Mouse (Mus musculus) embryonic facial prominence, embryonic 14.5 days (tissue): Measurements from ENCODE around the gene Adcy5. TPM values are rescaled to one million over a fixed set of nuclear protein-coding genes. Genes with fewer than 3 reads are reported as not detected.
A peak's percentile ranks its signal among the peaks of the same experiment; 100 is the strongest.

Experiments
- ATAC-seq: fragments of 200-750 bp; cut with Nextera tagmentation; 2 replicates; pipeline ENCODE4 v1.8.0; 2017; ENCODE audit warnings: low read depth, moderate number of reproducible peaks, moderate TSS enrichment
- DNase-seq: peaks from one replicate; pipeline ENCODE4 v3.0.0-alpha.2; 2015; ENCODE audit warnings: low spot score
- H3K27ac ChIP-seq: fragments of 300-500 bp; sonication (generic); replicated peaks from 2 replicates; pipeline ENCODE4 v1.5.1; 2014; ENCODE audit warnings: low read depth, mild to moderate bottlenecking, low read length, moderate library complexity
- H3K27me3 ChIP-seq: fragments of 300-500 bp; sonication (generic); replicated peaks from 2 replicates; pipeline ENCODE4 v1.6.1; 2014; ENCODE audit warnings: low read length; ENCODE audit not compliant: control insufficient read depth, insufficient read depth
- H3K36me3 ChIP-seq: fragments of 300-500 bp; sonication (generic); 2 replicates; pipeline ENCODE4 v1.6.1; 2014; ENCODE audit warnings: low read length, mixed read lengths; ENCODE audit not compliant: control insufficient read depth, insufficient read depth
- H3K4me1 ChIP-seq: fragments of 300-500 bp; sonication (generic); 2 replicates; pipeline ENCODE4 v1.6.1; 2014; ENCODE audit warnings: antibody characterized with exemption, low read length; ENCODE audit not compliant: control insufficient read depth, insufficient read depth
- H3K4me2 ChIP-seq: fragments of 300-500 bp; sonication (generic); 2 replicates; pipeline ENCODE4 v1.6.1; 2014; ENCODE audit warnings: low read depth, mild to moderate bottlenecking, low read length, moderate library complexity, mixed read lengths
- H3K4me3 ChIP-seq: fragments of 300-500 bp; sonication (generic); 2 replicates; pipeline ENCODE4 v1.5.1; 2014; ENCODE audit warnings: low read depth, mild to moderate bottlenecking, low read length
- H3K9ac ChIP-seq: fragments of 300-500 bp; sonication (generic); 2 replicates; pipeline ENCODE4 v1.6.1; 2014; ENCODE audit warnings: low read depth, mild to moderate bottlenecking, low read length, moderate library complexity, mixed read lengths
- H3K9me3 ChIP-seq: fragments of 300-500 bp; sonication (generic); 2 replicates; pipeline ENCODE4 v1.6.1; 2016; ENCODE audit warnings: low read length; ENCODE audit not compliant: control insufficient read depth
- WGBS: fragments of 180-500 bp; shearing (Covaris S2); extraction: QIAGEN DNeasy Blood & Tissue Kit; methylation state at CpG from one replicate; pipeline ENCODE4 v1.1.7; 2014; 5-methylcytosine and 5-hydroxymethylcytosine counted together
- polyA plus RNA-seq: library from polyadenylated mRNA; unstranded; fragments of >200 nt; fragmentation: Nextera tagmentation; extraction: Ambion mirVana; gene quantifications from 2 replicates; pipeline ENCODE4 v1.2.1, GENCODE M21; 2014

Gene Adcy5
- polyA plus RNA-seq, 1 experiment from 2014 or later = 3.1 TPM

DNA sequence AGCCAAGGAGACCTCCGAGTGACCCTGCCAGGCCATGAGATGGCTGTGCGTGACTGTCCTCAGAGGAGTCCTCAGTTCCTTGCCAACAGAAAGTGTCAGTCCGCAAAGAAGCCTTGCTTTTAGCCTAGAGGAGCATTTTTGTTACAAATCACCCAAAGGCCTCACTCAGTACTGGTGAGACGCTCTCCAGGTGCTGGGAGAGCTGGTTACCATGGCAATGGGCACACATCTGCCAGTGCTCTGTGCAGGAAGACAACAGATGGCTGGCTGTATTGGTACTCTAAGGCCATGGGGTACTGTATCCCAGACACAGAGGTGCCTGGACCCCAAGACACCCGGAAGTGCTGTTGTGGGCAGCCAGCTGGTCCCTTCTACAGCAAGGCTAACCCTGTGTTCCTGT, 51.0 kb downstream of the Adcy5 start:
- WGBS = 59% methylated on average over 5 of the region's 5 CpGs
- Histone ChIP-seq H3K4me2 (no peak overlapping the region), H3K9me3 (no peaks in the 10 kb centered on the region), H3K4me1 (peaks cover 25% of the 10 kb centered on the region), H3K4me3 (no peak overlapping the region), H3K27me3 (no peaks in the 10 kb centered on the region), H3K9ac (no peak overlapping the region), H3K27ac (0 out of 2 replicates have a peak overlapping the region, but pooled peaks have one; percentile 10), H3K36me3 (no peaks in the 10 kb centered on the region)
- 0 out of 2 replicates have a peak, but pooled peaks have one; percentile 66 for ATAC-seq
- peak; percentile 24 for DNase-seq

DNA sequence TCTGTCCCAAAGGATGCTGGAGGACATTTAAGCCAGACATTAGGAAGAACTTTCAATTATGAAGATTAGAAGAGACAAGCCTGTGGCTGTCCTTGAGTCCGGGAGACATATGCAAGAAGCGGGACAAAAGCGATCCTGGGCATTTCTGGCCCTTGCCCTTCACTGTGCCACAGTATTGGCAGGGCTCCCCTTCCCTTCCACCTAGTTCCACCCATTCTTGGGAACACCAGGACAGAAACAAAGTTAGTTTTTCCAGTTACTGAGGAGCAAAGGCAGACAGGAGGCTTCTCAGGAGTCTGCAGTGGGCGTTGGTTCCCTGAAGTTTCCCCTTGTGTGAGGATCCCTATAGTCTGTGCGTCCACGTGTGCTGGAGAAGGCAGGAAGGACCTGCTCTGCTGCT, 51.7 kb downstream of the Adcy5 start:
- H3K9me3 ChIP-seq = no peaks in the 10 kb centered on the region
- no peak for DNase-seq
- 81% methylated on average over 6 of the region's 6 CpGs for WGBS
- no peaks in the 10 kb centered on the region for H3K27me3 ChIP-seq
- H3K27ac ChIP-seq = no peak overlapping the region
- peaks cover 23% of the 10 kb centered on the region for H3K4me1 ChIP-seq
- no peaks in the 10 kb centered on the region for H3K36me3 ChIP-seq
- no peak for ATAC-seq
- no peak overlapping the region for H3K4me3 ChIP-seq
- no peak overlapping the region for H3K9ac ChIP-seq
- no peak overlapping the region for H3K4me2 ChIP-seq

DNA sequence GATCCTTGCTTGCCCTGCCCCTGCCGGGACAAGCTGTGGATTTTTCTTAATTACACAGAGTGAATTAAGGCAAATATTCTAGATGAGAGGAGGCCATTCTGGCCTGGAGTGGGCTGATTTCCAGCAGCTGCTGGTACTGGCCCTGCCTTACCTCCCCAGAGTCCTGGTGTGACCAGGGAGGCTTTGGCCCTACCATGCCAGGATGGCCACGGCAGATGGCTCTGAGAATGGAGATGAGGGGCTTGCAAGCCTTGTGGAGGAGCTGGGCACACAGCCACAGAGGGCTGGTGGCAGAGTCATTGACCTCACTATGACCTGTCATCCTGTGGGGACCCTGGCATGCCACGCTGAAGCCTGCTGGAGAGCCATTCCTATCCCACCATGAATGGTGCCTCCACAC, 54.1 kb downstream of the Adcy5 start:
- DNase-seq (no peak), ATAC-seq (no peak)
- no peaks in the 10 kb centered on the region for H3K27me3 ChIP-seq
- 61% methylated on average over 3 of the region's 3 CpGs for WGBS
- H3K4me3 ChIP-seq = no peak overlapping the region
- no peaks in the 10 kb centered on the region for H3K9me3 ChIP-seq
- no peaks in the 10 kb centered on the region for H3K36me3 ChIP-seq
- H3K27ac ChIP-seq = no peak overlapping the region
- H3K4me1 ChIP-seq = peaks cover 26% of the 10 kb centered on the region
- no peak overlapping the region for H3K4me2 ChIP-seq
- H3K9ac ChIP-seq = no peak overlapping the region

DNA sequence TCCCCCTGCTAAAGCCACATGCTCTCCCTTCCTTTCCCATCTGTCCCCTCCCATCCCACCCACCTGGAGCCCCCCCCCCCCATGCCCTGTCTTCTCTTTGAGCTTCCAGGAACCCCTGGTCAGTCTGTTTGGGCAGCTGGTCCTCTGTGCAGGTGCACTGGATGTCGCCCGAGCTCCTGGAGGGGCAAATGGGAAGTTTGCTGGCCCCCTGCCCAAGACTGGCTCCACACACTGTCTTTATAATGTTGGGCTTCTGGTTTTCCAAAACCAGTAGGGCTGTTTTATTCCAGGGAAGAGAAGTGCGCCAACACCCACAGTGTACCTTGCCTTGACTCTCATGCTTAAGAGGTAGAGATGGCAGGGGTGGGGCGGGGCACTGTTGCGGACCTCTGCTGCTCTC, 55.1 kb downstream of the Adcy5 start:
- H3K9ac ChIP-seq = no peak overlapping the region
- no peak overlapping the region for H3K4me3 ChIP-seq
- ATAC-seq = no peak
- no peaks in the 10 kb centered on the region for H3K27me3 ChIP-seq
- no peak overlapping the region for H3K4me2 ChIP-seq
- 67% methylated on average over 5 of the region's 5 CpGs for WGBS
- no peaks in the 10 kb centered on the region for H3K36me3 ChIP-seq
- no peaks in the 10 kb centered on the region for H3K9me3 ChIP-seq
- peak; percentile 20 for DNase-seq
- H3K4me1 ChIP-seq = peaks cover 27% of the 10 kb centered on the region
- no peak overlapping the region for H3K27ac ChIP-seq

DNA sequence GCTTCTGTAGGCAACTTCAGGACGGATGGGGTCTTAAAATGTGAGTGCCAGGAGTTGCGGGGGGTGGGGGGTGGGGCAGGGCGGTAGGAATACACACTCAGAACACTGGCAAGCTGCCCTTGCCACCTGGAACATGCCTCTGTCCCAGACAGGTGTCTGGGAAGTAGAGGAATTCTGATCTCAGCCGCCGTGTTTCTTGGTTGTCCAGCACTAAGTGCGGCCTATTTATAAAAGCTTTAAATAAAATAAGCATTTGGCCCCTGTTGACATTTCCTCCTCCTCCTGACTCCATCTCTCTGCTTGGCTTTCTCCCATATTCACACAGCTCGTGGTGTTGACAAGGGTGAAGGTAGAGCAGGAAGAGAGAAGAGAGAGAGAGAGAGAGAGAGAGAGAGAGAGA, 60.4 kb downstream of the Adcy5 start:
- peaks cover 26% of the 10 kb centered on the region for H3K4me1 ChIP-seq
- no peaks in the 10 kb centered on the region for H3K36me3 ChIP-seq
- no peaks in the 10 kb centered on the region for H3K9me3 ChIP-seq
- H3K9ac ChIP-seq = no peak overlapping the region
- ATAC-seq = no peak
- no peaks in the 10 kb centered on the region for H3K27me3 ChIP-seq
- 0 out of 2 replicates have a peak overlapping the region, but pooled peaks have one; percentile 9 for H3K27ac ChIP-seq
- no peak for DNase-seq
- no peak overlapping the region for H3K4me2 ChIP-seq
- H3K4me3 ChIP-seq = no peak overlapping the region
- WGBS = 44% methylated on average over 7 of the region's 7 CpGs

DNA sequence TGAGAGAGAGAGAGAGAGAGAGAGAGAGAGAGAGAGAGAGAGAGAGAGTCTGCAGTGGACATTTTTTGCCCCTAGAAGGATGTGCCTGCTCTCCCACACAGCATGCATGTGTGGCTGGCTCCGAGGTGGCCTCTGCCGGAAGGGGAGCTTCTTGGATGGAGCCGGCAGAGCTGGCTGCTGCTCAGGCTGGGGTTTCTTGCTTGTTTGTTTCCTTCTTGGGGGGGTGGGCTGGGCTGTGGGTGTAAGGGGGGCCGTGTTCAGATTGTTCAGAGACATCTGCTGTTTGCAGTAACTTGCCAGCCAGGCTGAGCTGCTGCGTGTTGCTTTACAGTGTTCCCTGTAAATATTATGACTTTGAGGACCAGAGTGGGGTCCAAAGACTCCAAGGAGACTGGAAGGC, 60.8 kb downstream of the Adcy5 start:
- Histone ChIP-seq H3K4me3 (no peak overlapping the region), H3K27me3 (no peaks in the 10 kb centered on the region), H3K4me1 (peaks cover 23% of the 10 kb centered on the region), H3K4me2 (no peak overlapping the region), H3K9ac (0 out of 2 replicates have a peak overlapping the region, but pooled peaks have one; percentile 21), H3K9me3 (no peaks in the 10 kb centered on the region), H3K27ac (peak overlapping the region; percentile 40), H3K36me3 (no peaks in the 10 kb centered on the region)
- DNase-seq (peak; percentile 73), ATAC-seq (peak; percentile 67; the same call in 1 of the 2 replicates)
- WGBS = 33% methylated on average over 4 of the region's 5 CpGs

DNA sequence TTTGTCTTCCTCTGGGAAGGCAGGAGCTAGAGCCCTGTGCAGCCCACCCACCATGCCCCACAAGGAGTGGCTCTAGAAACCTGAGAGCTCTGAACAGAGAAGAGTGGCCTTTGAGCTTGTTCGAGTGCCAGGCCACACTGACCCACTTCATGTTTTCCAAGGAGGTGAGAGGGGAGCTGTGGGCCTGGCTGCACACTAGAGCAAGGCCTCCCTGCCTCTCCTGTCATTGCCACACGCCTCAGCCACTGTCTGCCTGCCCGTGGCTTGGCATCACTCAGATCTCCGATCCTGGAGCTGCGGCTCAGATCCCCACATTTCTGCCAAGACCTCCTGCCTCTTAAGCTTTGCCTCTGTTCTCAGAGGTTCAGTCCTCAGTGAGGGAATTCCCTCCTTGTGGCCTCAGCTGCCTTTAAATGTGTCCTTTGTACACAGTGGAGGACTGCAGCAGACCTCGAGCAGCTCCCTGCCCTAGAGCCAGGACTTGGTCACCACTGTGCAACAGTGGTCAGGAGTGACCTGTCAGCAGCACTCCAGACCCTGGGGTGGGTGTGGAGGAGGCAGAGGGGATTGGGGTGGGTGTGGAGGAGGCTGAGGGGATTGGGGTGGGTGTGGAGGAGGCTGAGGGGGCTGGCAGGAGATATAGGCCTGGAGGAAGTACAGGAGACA, 62.3 kb downstream of the Adcy5 start:
- ATAC-seq = no peak
- WGBS = 51% methylated on average over 6 of the region's 6 CpGs
- peaks cover 23% of the 10 kb centered on the region for H3K4me1 ChIP-seq
- H3K36me3 ChIP-seq = no peaks in the 10 kb centered on the region
- no peak overlapping the region for H3K4me2 ChIP-seq
- no peaks in the 10 kb centered on the region for H3K27me3 ChIP-seq
- no peaks in the 10 kb centered on the region for H3K9me3 ChIP-seq
- H3K4me3 ChIP-seq = no peak overlapping the region
- no peak overlapping the region for H3K27ac ChIP-seq
- no peak for DNase-seq
- no peak overlapping the region for H3K9ac ChIP-seq

DNA sequence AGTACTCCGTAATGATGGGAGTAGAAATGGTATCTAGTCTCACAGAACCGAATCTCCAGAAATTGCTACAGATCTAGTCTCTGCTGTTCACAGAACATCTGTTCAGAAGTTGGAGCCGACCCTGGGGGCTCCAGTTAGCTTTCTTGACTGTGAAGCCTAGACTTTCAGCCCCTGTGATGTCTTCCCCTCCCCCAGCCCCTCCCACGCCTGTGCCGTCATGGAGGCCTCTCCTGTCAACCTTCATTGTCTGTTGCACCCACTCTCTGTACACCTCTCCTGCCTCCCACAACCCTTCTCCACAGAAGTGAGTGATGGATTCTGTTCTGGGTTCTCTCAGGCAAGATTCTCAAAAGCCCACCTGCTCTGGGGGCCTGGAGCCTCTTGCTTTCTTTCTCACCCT, 65.7 kb downstream of the Adcy5 start:
- Histone ChIP-seq H3K4me1 (peaks cover 13% of the 10 kb centered on the region), H3K27me3 (no peaks in the 10 kb centered on the region), H3K9ac (no peak overlapping the region), H3K9me3 (no peaks in the 10 kb centered on the region), H3K4me3 (no peak overlapping the region), H3K27ac (no peak overlapping the region), H3K36me3 (no peaks in the 10 kb centered on the region), H3K4me2 (no peak overlapping the region)
- DNase-seq = no peak
- no peak for ATAC-seq
- 61% methylated on average over 5 of the region's 5 CpGs for whole genome bisulfite sequencing

DNA sequence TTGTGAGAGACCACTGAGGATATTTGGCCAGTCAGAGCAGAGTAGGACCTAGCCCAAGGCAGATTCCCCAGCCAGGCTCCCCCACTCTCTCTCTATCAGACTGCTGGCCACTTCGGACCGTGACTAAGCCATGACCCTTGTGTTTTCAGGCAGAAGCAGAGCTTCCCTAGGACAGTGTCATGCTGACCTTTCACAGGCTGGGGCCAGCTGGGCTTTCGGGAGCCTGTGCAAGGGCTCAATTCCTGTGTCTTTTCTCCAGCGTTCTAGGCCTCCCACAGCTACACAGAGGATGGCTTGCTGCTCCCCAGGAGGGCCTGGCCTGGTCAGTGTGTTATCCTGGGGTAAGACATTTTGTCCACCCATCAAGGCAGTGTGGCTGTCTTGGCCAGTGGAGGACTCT, 66.9 kb downstream of the Adcy5 start:
- no peaks in the 10 kb centered on the region for H3K27me3 ChIP-seq
- ATAC-seq = no peak

More for the DNA sequence above, 66.9 kb downstream of the Adcy5 start:
- DNase-seq = no peak
- Histone ChIP-seq H3K27ac (no peak overlapping the region), H3K4me1 (peaks cover 5% of the 10 kb centered on the region; the same call in 1 of the 2 replicates), H3K9me3 (no peaks in the 10 kb centered on the region), H3K4me3 (no peak overlapping the region), H3K9ac (no peak overlapping the region), H3K4me2 (no peak overlapping the region), H3K36me3 (no peaks in the 10 kb centered on the region)
- WGBS = 29% methylated on average over 4 of the region's 4 CpGs
